Mouse (Mus musculus): ENCODE measurements around the gene Aicda. TPM values are rescaled to one million over a fixed set of nuclear protein-coding genes. Genes with fewer than 3 reads are reported as not detected.

The Aicda gene
- total RNA-seq, 2 experiments from 2014 or later: not detected

DNA sequence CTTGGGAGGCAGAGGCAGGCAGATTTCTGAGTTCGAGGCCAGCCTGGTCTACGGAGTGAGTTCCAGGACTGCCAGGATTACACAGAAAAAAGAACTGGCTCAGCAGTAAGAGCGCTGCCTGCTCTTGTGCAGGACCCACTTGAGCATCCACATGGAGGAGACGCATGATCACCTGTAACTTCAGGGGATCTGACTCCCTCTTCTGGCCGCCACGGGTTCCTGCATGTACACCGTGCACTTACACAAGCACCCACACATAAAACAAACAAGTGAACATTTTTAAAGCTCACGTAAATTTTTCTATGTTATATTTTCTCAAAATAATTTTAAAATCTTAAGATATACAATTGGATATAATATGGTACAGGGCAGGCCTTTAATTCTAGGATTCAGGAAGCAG lies 51.9 kb downstream of the Aicda start:
- intact Hi-C loops (cut with DNase I): no loop called here
- DNase-seq (ENCODE audit: extremely low spot score in 1 of 2, low spot score in 2 of 2): no peak
- no peak; the same call in 1 of the 2 replicates for TF ChIP-seq CTCF (IDR thresholded peaks at IDR 0.05)
- Histone ChIP-seq H3K27ac (no peak overlapping the region), H3K4me3 (no peak overlapping the region)

GRCm38 (mm10) chr6:122606661-122607060 lies 53.1 kb downstream of the Aicda start:
- intact Hi-C loops (cut with DNase I): no loop called here
- H3K27ac ChIP-seq: no peak overlapping the region
- no peak for TF ChIP-seq CTCF (IDR thresholded peaks at IDR 0.05)
- no peak for DNase-seq (ENCODE audit: extremely low spot score in 1 of 2, low spot score in 2 of 2)
- no peak overlapping the region for H3K4me3 ChIP-seq

DNA sequence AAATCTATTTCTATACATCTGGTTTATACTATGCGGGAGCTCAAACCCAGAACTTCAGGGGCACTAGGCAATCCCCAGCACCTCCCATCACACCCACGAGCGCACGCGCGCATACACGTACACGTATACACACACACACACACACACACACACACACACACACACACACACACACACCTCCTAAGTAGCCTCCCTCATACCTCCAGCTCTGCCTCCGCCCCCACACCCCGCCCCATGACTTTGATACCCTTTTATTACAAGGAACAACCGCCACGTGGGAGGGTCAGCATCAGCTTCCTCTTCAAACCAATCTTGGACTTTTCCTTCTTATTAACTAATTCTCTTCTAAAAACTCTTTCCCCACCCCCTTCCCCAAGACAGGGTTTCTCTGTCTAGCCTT lies 54.1 kb downstream of the Aicda start:
- DNase-seq (ENCODE audit: extremely low spot score in 1 of 2, low spot score in 2 of 2): no peak
- intact Hi-C loops (cut with DNase I): no loop called here
- TF ChIP-seq CTCF (IDR thresholded peaks at IDR 0.05): no peak
- Histone ChIP-seq H3K27ac (no peak overlapping the region), H3K4me3 (no peak overlapping the region)

DNA sequence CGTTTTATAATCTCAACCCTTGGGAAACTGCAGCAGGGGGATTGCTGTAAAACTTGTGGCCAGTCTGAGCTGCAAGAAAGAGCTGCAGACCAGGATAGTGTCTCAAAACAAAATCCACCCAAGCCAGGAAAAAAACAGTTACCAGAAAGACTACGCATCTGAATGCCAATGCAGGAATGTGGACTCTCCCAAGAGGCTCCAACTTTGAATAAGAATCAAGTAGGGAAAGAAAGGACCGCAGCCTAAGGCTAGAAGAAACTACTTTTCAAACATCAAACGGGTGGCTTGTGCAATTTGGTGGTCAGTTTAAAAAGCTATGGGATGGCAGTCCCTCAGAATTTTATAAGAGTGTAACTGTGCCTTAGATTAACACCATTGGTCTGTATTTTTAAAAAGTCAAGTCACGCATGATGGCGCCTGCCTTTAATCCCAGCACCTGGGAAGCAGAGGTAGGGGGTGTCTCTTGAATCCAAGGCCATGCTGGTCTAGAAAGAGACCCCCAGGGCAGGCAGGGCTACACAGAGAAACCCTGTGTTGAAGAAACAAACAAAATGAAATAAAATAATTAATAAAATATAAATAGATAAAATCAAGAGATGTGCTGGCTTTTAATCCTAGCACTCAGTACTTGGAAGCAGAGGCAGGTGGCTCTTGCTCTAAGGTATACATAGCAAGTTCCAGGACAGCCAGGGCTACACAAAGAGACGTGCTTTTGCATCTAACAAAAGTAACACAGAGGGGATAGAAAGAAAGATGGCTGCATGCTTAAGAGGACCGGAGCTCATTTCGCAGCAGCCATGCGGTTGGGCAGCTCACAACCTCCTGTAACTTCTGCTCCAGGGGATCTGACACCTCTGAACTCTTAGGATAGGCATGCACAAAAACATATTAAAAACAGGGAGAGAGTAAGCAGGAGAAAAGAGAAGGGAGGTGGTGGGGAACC lies 55.1 kb downstream of the Aicda start:
- Histone ChIP-seq H3K4me3 (no peak overlapping the region), H3K27ac (no peak overlapping the region)
- no peak for DNase-seq (ENCODE audit: extremely low spot score in 1 of 2, low spot score in 2 of 2)
- TF ChIP-seq CTCF (IDR thresholded peaks at IDR 0.05): no peak
- intact Hi-C loops (cut with DNase I): no loop called here

DNA sequence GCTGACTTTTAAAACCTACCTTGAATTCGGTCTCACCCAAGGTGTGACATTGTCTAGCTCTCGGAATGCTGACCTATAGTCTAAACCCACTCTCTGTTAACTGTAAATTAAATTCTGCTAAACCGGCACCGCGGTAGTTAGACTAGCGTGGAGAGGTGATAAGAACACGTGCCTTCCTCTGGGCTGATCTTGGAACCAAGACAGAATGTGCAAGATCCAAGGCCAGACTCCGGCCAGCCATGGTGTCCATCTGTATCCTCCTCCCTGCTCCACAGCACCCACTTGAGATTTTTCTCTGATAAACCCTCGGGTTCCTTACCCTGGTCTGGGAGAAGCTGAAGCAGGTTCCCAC lies 55.8 kb downstream of the Aicda start:
- no peak for DNase-seq (ENCODE audit: extremely low spot score in 1 of 2, low spot score in 2 of 2)
- Histone ChIP-seq H3K27ac (no peak overlapping the region), H3K4me3 (no peak overlapping the region)
- no peak for TF ChIP-seq CTCF (IDR thresholded peaks at IDR 0.05)
- intact Hi-C loops (cut with DNase I): no loop called here

DNA sequence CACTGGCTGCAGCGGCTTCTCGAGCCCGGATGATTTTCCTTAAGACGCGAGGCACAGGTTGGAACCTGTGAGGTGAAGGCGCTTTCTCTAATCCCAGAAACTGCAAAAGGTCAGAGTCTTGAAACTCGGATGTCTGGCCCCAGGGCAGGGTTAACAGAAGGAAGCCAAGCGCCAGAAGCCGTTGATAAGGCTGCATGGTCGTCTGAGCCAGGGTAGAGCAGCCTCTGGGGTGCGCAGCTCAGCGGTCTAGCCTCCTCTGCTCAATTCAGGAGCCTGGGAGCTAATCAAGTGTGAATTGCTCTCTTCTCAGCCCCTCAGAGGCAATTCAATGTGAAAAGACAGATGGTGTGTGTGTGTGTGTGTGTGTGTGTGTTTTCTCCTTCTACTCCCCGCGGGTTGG lies 56.2 kb downstream of the Aicda start, which contains the start of gene Gdf3:
Gene Gdf3, minus strand, starts transcription at position 317 of the 400 bp plus-strand sequence.
- TF ChIP-seq CTCF (IDR thresholded peaks at IDR 0.05): no peak
- Histone ChIP-seq H3K27ac (no peak within 1 kb of the TSS), H3K4me3 (no peak within 1 kb of the TSS)
- DNase-seq (ENCODE audit: extremely low spot score in 1 of 2, low spot score in 2 of 2): no peak
- intact Hi-C loops (cut with DNase I): no loop called here

DNA sequence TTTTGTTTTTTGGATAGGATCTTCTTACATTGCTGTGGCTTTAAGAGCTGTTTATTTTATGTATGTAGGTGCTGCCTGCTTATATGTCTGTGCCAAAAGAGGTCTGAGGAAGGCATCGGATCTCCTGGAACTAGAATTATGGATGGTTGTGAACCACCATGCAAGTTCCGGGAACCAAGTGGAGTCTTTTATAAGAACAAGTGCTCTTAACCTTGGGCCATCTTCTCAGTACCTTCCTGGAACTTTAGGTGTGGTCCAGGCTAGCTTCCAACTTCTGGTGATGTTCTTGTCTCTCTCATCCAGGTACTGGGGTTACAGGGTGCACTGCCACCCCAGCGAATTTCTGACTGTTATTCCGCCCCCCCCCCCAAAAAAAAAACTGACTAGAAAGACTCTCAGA lies 58.8 kb downstream of the Aicda start:
- DNase-seq (ENCODE audit: extremely low spot score in 1 of 2, low spot score in 2 of 2): no peak
- intact Hi-C loops (cut with DNase I): no loop called here
- Histone ChIP-seq H3K4me3 (no peak overlapping the region), H3K27ac (no peak overlapping the region)
- TF ChIP-seq CTCF (IDR thresholded peaks at IDR 0.05): no peak

Other genes starting within 250 kb of the Aicda start
- gene M6pr, start 245.1 kb upstream of the Aicda start, total RNA-seq (2021): 10 to 100 TPM; 69.5 TPM
- 10 to 100 TPM; 57.9 to 64.0 TPM for gene Phc1, start 213.2 kb upstream of the Aicda start, total RNA-seq (2021)
- 10 to 100 TPM; 80.3 to 80.6 TPM for gene Rimklb, start 55.0 kb upstream of the Aicda start, total RNA-seq (2021)
- gene Mfap5, start 48.0 kb upstream of the Aicda start, total RNA-seq (2021): under 1 TPM; 0.33 to 0.63 TPM
- 1 to 10 TPM; 1.3 to 1.9 TPM for gene Apobec1, start 48.6 kb downstream of the Aicda start, total RNA-seq (2021)
- not detected for gene Gdf3, start 56.3 kb downstream of the Aicda start, total RNA-seq (2021)
- gene Dppa3, start 72.6 kb downstream of the Aicda start, total RNA-seq (2021): not detected
- gene Nanog, start 153.7 kb downstream of the Aicda start, total RNA-seq (2021): not detected
- 100 to 1,000 TPM; 111 to 128 TPM for gene Slc2a3, start 247.8 kb downstream of the Aicda start, total RNA-seq (2021)